Mouse (Mus musculus) midbrain, embryonic 16.5 days (tissue): Measurements from ENCODE around the gene Drd4. TPM values are rescaled to one million over a fixed set of nuclear protein-coding genes. Genes with fewer than 3 reads are reported as not detected.

ENCODE experiments used
- ATAC-seq: fragments of 200-750 bp; cut with Nextera tagmentation; 2 replicates; pipeline ENCODE4 v1.8.0; 2017; ENCODE audit warnings: moderate TSS enrichment
- H3K27ac ChIP-seq: fragments of 300-500 bp; sonication (generic); 2 replicates; pipeline ENCODE4 v1.5.1; 2014; ENCODE audit warnings: mild to moderate bottlenecking, low read length, mixed read lengths
- H3K27me3 ChIP-seq: fragments of 300-500 bp; sonication (generic); 2 replicates; pipeline ENCODE4 v1.6.1; 2014; ENCODE audit warnings: low read depth, low read length, mixed read lengths; ENCODE audit not compliant: control insufficient read depth, insufficient read depth
- H3K36me3 ChIP-seq: fragments of 300-500 bp; sonication (generic); 2 replicates; pipeline ENCODE4 v1.6.1; 2014; ENCODE audit warnings: mild to moderate bottlenecking, low read length, moderate library complexity, mixed read lengths; ENCODE audit not compliant: control insufficient read depth, insufficient read depth
- H3K4me1 ChIP-seq: fragments of 300-500 bp; sonication (generic); 2 replicates; pipeline ENCODE4 v1.6.1; 2014; ENCODE audit warnings: mild to moderate bottlenecking, low read length, mixed read lengths; ENCODE audit not compliant: control insufficient read depth, insufficient read depth
- H3K4me2 ChIP-seq: fragments of 300-500 bp; sonication (generic); 2 replicates; pipeline ENCODE4 v1.6.1; 2014; ENCODE audit warnings: mild to moderate bottlenecking, low read length, mixed read lengths
- H3K4me3 ChIP-seq: fragments of 300-500 bp; sonication (generic); 2 replicates; pipeline ENCODE4 v1.5.1; 2014; ENCODE audit warnings: low read depth, mild to moderate bottlenecking, low read length, moderate library complexity, mixed read lengths
- H3K9ac ChIP-seq: fragments of 300-500 bp; sonication (generic); 2 replicates; pipeline ENCODE4 v1.6.1; 2014; ENCODE audit warnings: low read depth, low read length, mixed read lengths
- H3K9me3 ChIP-seq: fragments of 300-500 bp; sonication (generic); replicated peaks from 2 replicates; pipeline ENCODE4 v1.6.1; 2014; ENCODE audit warnings: mild to moderate bottlenecking, low read length, mixed read lengths; ENCODE audit not compliant: control insufficient read depth, poor library complexity, severe bottlenecking
- WGBS: fragments of 180-500 bp; shearing (Covaris S2); extraction: QIAGEN DNeasy Blood & Tissue Kit; methylation state at CpG from one replicate; pipeline ENCODE4 v1.1.7; 2014; 5-methylcytosine and 5-hydroxymethylcytosine counted together
- polyA plus RNA-seq: library from polyadenylated mRNA; unstranded; fragments of >200 nt; fragmentation: Nextera tagmentation; extraction: Ambion mirVana; gene quantifications from 2 replicates; pipeline ENCODE4 v1.2.1, GENCODE M21; 2015

Gene Drd4
- polyA plus RNA-seq, 1 experiment from 2014 or later: 1.2 TPM

GRCm38 (mm10) chr7:141301386-141301785 is 9.6 kb downstream of the Drd4 start:
- no peak overlapping the region for H3K27ac ChIP-seq
- no peak overlapping the region for H3K4me2 ChIP-seq
- no peak overlapping the region for H3K4me3 ChIP-seq
- no peaks in the 10 kb centered on the region for H3K9me3 ChIP-seq
- H3K27me3 ChIP-seq: no peaks in the 10 kb centered on the region
- no peak overlapping the region for H3K9ac ChIP-seq
- H3K4me1 ChIP-seq: no peaks in the 10 kb centered on the region
- H3K36me3 ChIP-seq: peaks cover 31% of the 10 kb centered on the region
- 98% methylated on average over 9 of the region's 9 CpGs for WGBS
- ATAC-seq: no peak

GRCm38 (mm10) chr7:141302702-141303268 is 11.0 kb downstream of the Drd4 start:
- no peak overlapping the region for H3K4me3 ChIP-seq
- H3K4me2 ChIP-seq: no peak overlapping the region
- H3K36me3 ChIP-seq: peaks cover 37% of the 10 kb centered on the region
- H3K9ac ChIP-seq: no peak overlapping the region
- WGBS: 84% methylated on average over 1 of the region's 1 CpGs
- H3K9me3 ChIP-seq: no peaks in the 10 kb centered on the region
- no peak for ATAC-seq
- H3K27me3 ChIP-seq: no peaks in the 10 kb centered on the region
- no peak overlapping the region for H3K27ac ChIP-seq
- H3K4me1 ChIP-seq: no peaks in the 10 kb centered on the region

- peaks cover 47% of the 10 kb centered on the region for H3K36me3 ChIP-seq
- H3K4me1 ChIP-seq: no peaks in the 10 kb centered on the region
- H3K4me2 ChIP-seq: no peak overlapping the region
- no peak overlapping the region for H3K27ac ChIP-seq
- 90% methylated on average over 4 of the region's 4 CpGs for WGBS
- no peaks in the 10 kb centered on the region for H3K27me3 ChIP-seq
- H3K9ac ChIP-seq: no peak overlapping the region
- no peak for ATAC-seq
- H3K9me3 ChIP-seq: no peaks in the 10 kb centered on the region
- H3K4me3 ChIP-seq: no peak overlapping the region
Observed at GRCm38 (mm10) chr7:141304537-141304936, 12.7 kb downstream of the Drd4 start.

- Histone ChIP-seq H3K9ac (no peak overlapping the region), H3K4me1 (no peaks in the 10 kb centered on the region), H3K27ac (no peak overlapping the region), H3K9me3 (no peaks in the 10 kb centered on the region), H3K4me3 (no peak overlapping the region), H3K36me3 (peaks cover 70% of the 10 kb centered on the region), H3K27me3 (no peaks in the 10 kb centered on the region), H3K4me2 (no peak overlapping the region)
- ATAC-seq: no peak
- WGBS: 98% methylated on average over 2 of the region's 2 CpGs
Observed at GRCm38 (mm10) chr7:141314416-141314815, 22.6 kb downstream of the Drd4 start.

- H3K9ac ChIP-seq: no peak overlapping the region
- H3K27ac ChIP-seq: no peak overlapping the region
- H3K4me3 ChIP-seq: no peak overlapping the region
- H3K9me3 ChIP-seq: no peaks in the 10 kb centered on the region
- 93% methylated on average over 8 of the region's 8 CpGs for WGBS
- H3K27me3 ChIP-seq: no peaks in the 10 kb centered on the region
- peaks cover 66% of the 10 kb centered on the region for H3K36me3 ChIP-seq
- ATAC-seq: no peak
- H3K4me2 ChIP-seq: no peak overlapping the region
- H3K4me1 ChIP-seq: no peaks in the 10 kb centered on the region
Observed at GRCm38 (mm10) chr7:141315076-141315475, 23.3 kb downstream of the Drd4 start.

GRCm38 (mm10) chr7:141315974-141316373 is 24.2 kb downstream of the Drd4 start:
- Histone ChIP-seq H3K27ac (no peak overlapping the region), H3K36me3 (peaks cover 69% of the 10 kb centered on the region), H3K4me3 (no peak overlapping the region), H3K9ac (no peak overlapping the region), H3K9me3 (no peaks in the 10 kb centered on the region), H3K27me3 (no peaks in the 10 kb centered on the region), H3K4me1 (no peaks in the 10 kb centered on the region), H3K4me2 (no peak overlapping the region)
- no peak for ATAC-seq
- WGBS: 81% methylated on average over 5 of the region's 5 CpGs

- no peaks in the 10 kb centered on the region for H3K4me1 ChIP-seq
- H3K4me2 ChIP-seq: no peak overlapping the region
- no peak for ATAC-seq
- peaks cover 62% of the 10 kb centered on the region for H3K36me3 ChIP-seq
- no peak overlapping the region for H3K9ac ChIP-seq
- 88% methylated on average over 1 of the region's 1 CpGs for WGBS
- H3K4me3 ChIP-seq: no peak overlapping the region
- H3K9me3 ChIP-seq: no peaks in the 10 kb centered on the region
- no peak overlapping the region for H3K27ac ChIP-seq
- H3K27me3 ChIP-seq: no peaks in the 10 kb centered on the region
Observed at GRCm38 (mm10) chr7:141317619-141318132, 25.9 kb downstream of the Drd4 start.

GRCm38 (mm10) chr7:141319446-141319845 is 27.6 kb downstream of the Drd4 start:
- H3K36me3 ChIP-seq: peaks cover 53% of the 10 kb centered on the region
- no peaks in the 10 kb centered on the region for H3K9me3 ChIP-seq
- no peaks in the 10 kb centered on the region for H3K27me3 ChIP-seq
- ATAC-seq: no peak
- WGBS: 79% methylated on average over 2 of the region's 2 CpGs
- no peak overlapping the region for H3K27ac ChIP-seq
- H3K9ac ChIP-seq: no peak overlapping the region
- peaks cover 3% of the 10 kb centered on the region for H3K4me1 ChIP-seq
- H3K4me2 ChIP-seq: no peak overlapping the region
- no peak overlapping the region for H3K4me3 ChIP-seq

- no peak for ATAC-seq
- H3K9ac ChIP-seq: no peak overlapping the region
- H3K36me3 ChIP-seq: peaks cover 19% of the 10 kb centered on the region
- no peak overlapping the region for H3K4me3 ChIP-seq
- H3K4me1 ChIP-seq: peaks cover 30% of the 10 kb centered on the region
- no peaks in the 10 kb centered on the region for H3K27me3 ChIP-seq
- 91% methylated on average over 1 of the region's 1 CpGs for WGBS
- H3K27ac ChIP-seq: no peak overlapping the region
- peak overlapping the region; percentile 8; the same call in 1 of the 2 replicates for H3K4me2 ChIP-seq
- H3K9me3 ChIP-seq: no peaks in the 10 kb centered on the region
Observed at GRCm38 (mm10) chr7:141324686-141325085, 32.9 kb downstream of the Drd4 start.
